Mouse (Mus musculus) E14TG2a.4 (cell line): ENCODE data around the gene Plcb4.

ENCODE experiments used
- H3K27me3 ChIP-seq: 2 replicates; pipeline ENCODE4 v1.6.1; 2014; ENCODE audit warnings: low read length, control low read depth; ENCODE audit not compliant: insufficient read depth
- H3K36me3 ChIP-seq: 2 replicates; pipeline ENCODE4 v1.6.1; 2014; ENCODE audit warnings: low read length, control low read depth; ENCODE audit not compliant: insufficient read depth
- H3K4me1 ChIP-seq: replicated peaks from 2 replicates; pipeline ENCODE4 v1.6.1; 2014; ENCODE audit warnings: low read depth, low read length, control low read depth
- H3K4me3 ChIP-seq: replicated peaks from 2 replicates; pipeline ENCODE4 v1.5.1; 2014; ENCODE audit warnings: mild to moderate bottlenecking, low read length
- H3K9me3 ChIP-seq: 2 replicates; pipeline ENCODE4 v1.6.1; 2014; ENCODE audit warnings: low read length, control low read depth
- CTCF ChIP-seq: conservative IDR thresholded peaks from 2 replicates; pipeline ENCODE4 v1.5.1; 2014; ENCODE audit warnings: low read length
- NANOG ChIP-seq: IDR thresholded peaks from 2 replicates; pipeline ENCODE4 v1.6.1; 2014; ENCODE audit warnings: borderline replicate concordance, low read length, mixed read lengths
- POU5F1 ChIP-seq: IDR thresholded peaks from 2 replicates; pipeline ENCODE4 v1.6.1; 2014; ENCODE audit warnings: low read length, borderline replicate concordance

Gene Plcb4

GRCm38 (mm10) chr2:136003836-136004235 is 345.0 kb downstream of the Plcb4 start:
- Histone ChIP-seq H3K4me3 (no peak overlapping the region), H3K9me3 (no peaks in the 10 kb centered on the region), H3K36me3 (peaks cover 6% of the 10 kb centered on the region), H3K27me3 (no peaks in the 10 kb centered on the region), H3K4me1 (no peaks in the 10 kb centered on the region)
- no peak for TF ChIP-seq POU5F1

GRCm38 (mm10) chr2:136006280-136006679 is 347.5 kb downstream of the Plcb4 start:
- peaks cover 12% of the 10 kb centered on the region for H3K36me3 ChIP-seq
- no peak overlapping the region for H3K4me3 ChIP-seq
- no peaks in the 10 kb centered on the region for H3K27me3 ChIP-seq
- H3K9me3 ChIP-seq: no peaks in the 10 kb centered on the region
- no peak for TF ChIP-seq NANOG
- no peak for TF ChIP-seq POU5F1
- TF ChIP-seq CTCF: no peak
- no peaks in the 10 kb centered on the region for H3K4me1 ChIP-seq

DNA sequence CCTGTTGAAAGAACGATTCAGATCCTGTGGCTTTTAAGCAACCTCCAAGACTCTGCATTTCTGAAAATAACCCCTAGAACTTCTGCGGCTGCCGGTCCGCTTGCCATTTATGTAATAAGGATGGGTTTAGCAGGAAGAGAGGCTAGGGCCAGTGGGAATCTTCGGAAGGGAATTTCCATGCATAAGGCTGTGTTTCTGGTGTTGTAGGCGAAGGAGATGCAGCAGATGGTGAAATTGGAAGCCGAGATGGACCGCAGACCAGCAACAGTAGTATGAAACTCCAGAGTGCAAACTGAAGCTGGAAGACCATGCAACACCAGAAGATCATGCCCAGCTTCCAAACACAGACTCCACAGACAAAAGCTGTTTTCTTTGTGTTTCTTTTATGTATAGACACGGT is 353.9 kb downstream of the Plcb4 start:
- H3K4me3 ChIP-seq: no peak overlapping the region
- TF ChIP-seq NANOG (no peak), POU5F1 (no peak), CTCF (no peak)

GRCm38 (mm10) chr2:136048464-136048863 is 389.7 kb downstream of the Plcb4 start:
- TF ChIP-seq NANOG: no peak
- Histone ChIP-seq H3K4me3 (no peak overlapping the region), H3K36me3 (no peaks in the 10 kb centered on the region), H3K9me3 (no peaks in the 10 kb centered on the region), H3K4me1 (peaks cover 14% of the 10 kb centered on the region; the same call in 1 of the 2 replicates), H3K27me3 (peaks cover 41% of the 10 kb centered on the region)

More for the DNA sequence above, 353.9 kb downstream of the Plcb4 start:
- Histone ChIP-seq H3K36me3 (peaks cover 7% of the 10 kb centered on the region; the same call in 1 of the 2 replicates), H3K9me3 (no peaks in the 10 kb centered on the region), H3K27me3 (no peaks in the 10 kb centered on the region), H3K4me1 (no peaks in the 10 kb centered on the region)

DNA sequence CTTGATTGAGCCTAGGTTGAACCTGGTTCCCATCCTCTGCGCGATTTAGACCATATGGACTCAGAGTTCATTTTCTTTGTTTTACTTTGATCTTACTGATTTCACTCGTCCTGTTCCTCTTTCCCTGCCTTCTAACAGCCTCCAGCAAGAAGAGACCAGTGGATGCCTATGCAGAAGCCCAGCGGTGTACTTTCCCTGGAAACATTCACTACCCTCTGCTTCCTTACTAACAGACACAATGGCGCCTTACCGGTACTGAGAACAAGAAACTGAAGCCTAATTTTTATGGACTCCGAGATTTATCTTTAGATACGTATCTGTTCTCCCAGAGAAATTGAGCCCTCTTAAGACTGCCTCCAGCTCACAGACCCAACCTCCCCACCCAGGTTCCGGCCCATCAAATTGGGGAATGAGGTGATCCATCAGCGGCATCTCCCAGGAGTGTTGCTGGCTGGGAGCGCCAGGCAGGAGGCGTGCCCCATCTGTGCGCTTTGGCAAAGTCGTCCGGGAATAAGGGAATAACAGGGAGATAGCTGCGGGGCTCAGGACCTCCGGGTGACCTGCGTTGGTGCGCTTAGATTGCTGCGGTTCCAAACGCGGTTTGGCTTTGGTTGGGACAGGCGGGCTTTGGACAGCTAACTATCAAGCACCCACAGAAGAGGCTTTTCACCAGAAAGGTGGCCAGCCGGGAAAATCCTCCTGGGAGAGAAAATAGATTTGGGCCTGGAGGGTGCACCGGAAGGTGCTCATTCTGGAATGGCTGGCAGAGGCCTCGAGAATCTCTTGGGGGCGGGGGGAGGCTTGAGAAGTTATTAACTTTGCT is 392.2 kb downstream of the Plcb4 start:
- Histone ChIP-seq H3K36me3 (no peaks in the 10 kb centered on the region), H3K4me3 (peak overlapping the region; percentile 67), H3K4me1 (peaks cover 14% of the 10 kb centered on the region; the same call in 1 of the 2 replicates), H3K9me3 (no peaks in the 10 kb centered on the region), H3K27me3 (peaks cover 47% of the 10 kb centered on the region)
- TF ChIP-seq CTCF (no peak), NANOG (no peak), POU5F1 (no peak)

DNA sequence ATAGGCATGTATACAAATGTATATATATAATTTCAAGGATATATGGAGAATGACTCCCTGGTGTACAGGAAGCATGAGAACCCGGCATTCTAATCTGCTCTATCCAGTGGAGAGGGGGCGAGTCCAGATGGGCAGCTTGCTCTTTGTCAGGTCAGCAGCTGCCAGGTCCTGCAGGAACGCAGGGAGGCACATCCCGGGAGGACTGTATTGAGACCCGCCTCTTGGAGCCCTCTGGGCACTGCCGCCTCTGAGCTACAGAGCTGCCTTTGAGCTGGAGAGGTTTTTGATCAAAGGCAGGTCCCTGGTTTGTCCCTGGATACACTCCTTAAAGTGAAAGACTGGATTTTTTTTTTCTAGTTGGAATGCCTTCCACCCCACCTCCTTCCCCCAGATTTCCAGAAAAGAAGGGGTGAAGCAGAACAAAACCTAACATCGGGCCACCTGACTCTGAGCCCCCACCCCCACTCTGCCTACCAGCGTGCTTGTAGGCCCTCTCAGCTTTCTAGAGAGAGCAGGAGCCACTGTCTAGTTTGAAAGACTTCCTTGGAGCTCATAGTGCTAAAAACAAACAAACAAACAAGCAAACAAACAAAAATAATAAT is 393.0 kb downstream of the Plcb4 start, which contains the start of gene Lamp5:
Gene Lamp5 (plus strand): TSS at position 552 of the 602 bp plus-strand sequence.
- Histone ChIP-seq H3K36me3 (no peaks in the 10 kb centered on the region), H3K27me3 (peaks cover 47% of the 10 kb centered on the region), H3K4me3 (peak within 1 kb of the TSS; percentile 67), H3K9me3 (no peaks in the 10 kb centered on the region), H3K4me1 (peaks cover 14% of the 10 kb centered on the region; the same call in 1 of the 2 replicates)
- no peak for TF ChIP-seq CTCF
- TF ChIP-seq NANOG: no peak
- no peak for TF ChIP-seq POU5F1

GRCm38 (mm10) chr2:136057861-136058331 is 399.1 kb downstream of the Plcb4 start:
- H3K4me1 ChIP-seq: peaks cover 22% of the 10 kb centered on the region
- TF ChIP-seq POU5F1 (no peak), CTCF (no peak), NANOG (no peak)
- H3K9me3 ChIP-seq: no peaks in the 10 kb centered on the region
- peaks cover 64% of the 10 kb centered on the region for H3K27me3 ChIP-seq
- peak overlapping the region; percentile 74 for H3K4me3 ChIP-seq
- no peaks in the 10 kb centered on the region for H3K36me3 ChIP-seq

GRCm38 (mm10) chr2:136058398-136058797 is 399.6 kb downstream of the Plcb4 start:
- Histone ChIP-seq H3K36me3 (no peaks in the 10 kb centered on the region), H3K4me1 (peaks cover 22% of the 10 kb centered on the region), H3K27me3 (peaks cover 60% of the 10 kb centered on the region), H3K9me3 (no peaks in the 10 kb centered on the region), H3K4me3 (peak overlapping the region; percentile 74)
- no peak for TF ChIP-seq NANOG
- TF ChIP-seq POU5F1: no peak
- no peak for TF ChIP-seq CTCF
